Mouse (Mus musculus) frontal cortex, postnatal 36 days (tissue): Measurements from ENCODE around the gene Rfx8.

Experiments used
- DNase-seq, 2 experiments: peaks; one replicate each; pipeline ENCODE4 v3.0.0; 2022; ENCODE audit warnings: low spot score in 2 of 2

Gene Rfx8

DNA sequence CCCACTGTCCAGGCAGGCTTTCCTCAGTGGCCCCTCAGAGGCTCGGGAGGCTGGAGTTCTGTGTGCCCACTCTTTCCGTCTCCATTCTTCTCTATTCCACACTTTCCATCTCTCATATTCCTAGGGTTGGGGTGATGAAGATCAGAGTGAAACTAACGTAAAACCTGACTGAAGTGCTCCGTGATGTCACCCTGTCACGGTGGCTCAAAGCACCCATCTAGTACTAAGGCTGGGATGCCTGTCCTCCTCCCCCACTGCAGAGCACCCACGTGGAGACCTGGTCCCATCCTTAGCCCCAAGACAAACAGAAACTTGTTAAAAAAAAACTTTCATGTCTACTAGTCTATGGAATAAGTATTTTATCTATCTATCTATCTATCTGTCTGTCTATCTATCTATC lies 14.1 kb upstream of the Rfx8 start:
- DNase-seq, result no peak

DNA sequence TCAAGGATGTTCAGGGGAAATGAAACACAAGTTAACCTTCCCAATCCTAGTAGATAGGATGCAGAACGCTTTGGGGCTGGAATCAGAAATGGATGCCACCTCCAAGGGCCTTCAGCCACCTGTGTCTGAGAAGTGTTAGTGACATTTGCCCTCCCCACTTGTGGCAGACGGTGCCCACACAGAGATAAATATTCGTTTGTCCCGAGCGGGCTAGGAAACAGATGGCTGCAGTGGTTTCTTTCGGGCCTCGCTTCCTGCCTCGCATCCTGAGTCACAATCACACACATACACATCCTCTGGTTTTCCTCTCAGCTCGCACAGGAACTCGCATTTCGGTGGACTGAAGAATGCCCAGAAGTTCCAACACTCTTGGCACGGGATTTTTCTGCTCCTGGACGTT lies 13.5 kb upstream of the Rfx8 start:
- no peak for DNase-seq

DNA sequence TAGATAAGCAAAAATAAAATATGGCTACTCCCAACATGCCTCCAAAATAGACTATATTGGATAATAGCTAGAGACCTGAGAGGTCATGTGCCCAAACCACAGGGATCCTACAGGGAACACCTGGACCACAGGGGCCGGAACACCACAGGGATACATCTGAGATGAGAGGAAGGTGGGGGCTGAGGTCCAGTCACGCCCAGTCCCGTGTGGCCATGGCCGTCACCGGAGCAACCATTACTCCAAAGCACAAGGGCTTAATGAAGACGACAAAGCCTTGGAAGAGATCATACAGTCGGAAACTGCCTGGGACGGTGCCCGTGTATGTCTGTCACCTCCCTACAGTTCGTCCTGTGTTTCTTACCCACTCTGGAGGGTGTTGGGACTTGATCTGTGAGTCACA lies 13.1 kb upstream of the Rfx8 start:
- no peak for DNase-seq

DNA sequence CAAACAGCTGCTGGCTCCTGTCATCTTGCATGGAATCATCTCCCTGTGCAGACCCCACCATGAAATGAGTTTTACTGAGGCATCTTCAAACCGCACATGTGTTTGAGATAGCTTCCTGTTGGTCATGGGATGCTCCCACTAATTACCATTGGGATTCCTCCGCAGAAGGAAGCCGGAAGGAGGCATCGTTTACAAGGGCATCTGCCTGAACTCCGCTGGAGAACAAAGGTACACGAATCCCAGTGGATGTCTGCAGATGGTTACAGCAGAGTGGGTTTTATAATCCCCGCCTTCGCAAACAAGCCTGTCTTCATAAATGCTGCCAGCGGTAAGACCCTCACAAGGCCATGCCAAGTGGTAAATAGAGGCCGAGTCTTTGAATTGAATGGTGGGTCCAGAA lies 11.3 kb upstream of the Rfx8 start:
- DNase-seq, result no peak

DNA sequence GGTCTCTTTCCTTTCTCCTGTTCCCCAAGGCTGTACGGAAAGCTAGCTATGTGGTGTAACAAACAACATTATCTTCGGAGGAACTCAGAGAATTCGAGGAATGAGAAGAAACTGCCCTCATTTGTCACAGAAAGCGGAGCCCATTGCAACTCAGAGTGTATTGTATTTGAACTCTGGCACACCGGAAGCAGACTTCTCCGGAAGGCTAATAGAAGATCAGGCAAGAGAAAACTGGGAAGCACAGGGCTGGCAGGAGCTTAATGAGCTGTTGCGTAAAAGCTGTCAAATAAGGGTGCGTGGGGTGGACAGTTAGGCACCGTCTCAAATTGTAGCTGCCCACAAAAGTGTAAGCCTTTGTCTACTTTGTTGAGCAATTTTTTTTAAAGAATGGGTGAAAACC lies 10.7 kb upstream of the Rfx8 start:
- DNase-seq, result no peak

DNA sequence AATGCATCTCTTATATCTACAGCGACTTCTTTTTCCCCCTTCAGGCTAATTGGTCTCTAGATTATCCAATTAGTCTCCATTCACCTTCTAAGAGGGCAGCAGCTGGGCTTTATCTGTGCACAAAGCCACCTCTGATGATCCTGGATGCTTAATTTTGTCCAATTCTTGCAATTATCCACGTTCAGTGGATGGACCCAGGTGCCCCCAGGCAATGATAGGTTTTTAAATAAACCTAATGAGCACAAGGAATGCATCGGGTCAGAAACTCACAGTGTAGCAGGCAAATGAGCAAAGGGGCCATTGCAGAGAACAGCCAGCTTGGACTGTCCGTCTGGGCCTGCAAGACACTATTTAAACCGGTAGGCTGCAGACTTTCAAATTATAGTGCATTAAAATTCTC lies 10.1 kb upstream of the Rfx8 start:
- DNase-seq, result no peak

DNA sequence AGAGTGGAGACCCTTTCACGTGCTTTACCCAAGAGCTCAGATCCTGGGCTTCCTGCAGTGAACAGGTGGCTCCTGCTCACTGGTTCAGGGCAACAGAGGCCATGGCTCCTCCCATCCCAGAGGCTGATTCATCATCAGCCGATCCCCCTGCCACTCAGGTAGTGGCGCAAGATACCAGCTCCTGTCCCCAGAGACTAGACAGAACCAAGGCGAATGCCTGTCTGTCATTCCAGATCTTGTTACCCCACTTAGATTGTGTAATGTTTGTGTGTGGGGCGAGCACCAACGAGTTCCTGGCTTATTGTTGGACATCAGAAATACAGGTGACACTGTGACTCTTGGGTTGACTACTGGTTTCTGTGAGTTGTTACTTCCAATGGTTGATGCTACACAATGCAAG lies 9.1 kb upstream of the Rfx8 start:
- no peak for DNase-seq

DNA sequence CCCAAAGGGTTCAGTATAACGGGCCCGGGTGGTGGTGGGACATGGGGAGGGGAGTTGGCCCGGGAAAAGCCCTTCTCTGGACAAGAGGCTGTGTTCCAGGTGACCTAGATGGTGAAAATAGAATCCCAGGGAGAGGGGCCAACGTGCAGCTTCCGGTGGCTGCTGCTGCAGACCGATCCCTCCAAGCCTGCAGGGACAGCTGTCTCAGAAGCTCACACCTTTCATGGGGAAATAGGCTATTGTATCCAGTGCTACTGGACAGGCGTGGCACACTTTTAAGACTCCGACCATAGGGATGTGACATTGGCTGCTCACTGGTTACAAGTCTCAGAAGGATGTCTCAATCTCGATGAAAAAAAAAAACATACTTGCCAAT lies 542 bp upstream of the Rfx8 start:
- DNase-seq, result no peak

DNA sequence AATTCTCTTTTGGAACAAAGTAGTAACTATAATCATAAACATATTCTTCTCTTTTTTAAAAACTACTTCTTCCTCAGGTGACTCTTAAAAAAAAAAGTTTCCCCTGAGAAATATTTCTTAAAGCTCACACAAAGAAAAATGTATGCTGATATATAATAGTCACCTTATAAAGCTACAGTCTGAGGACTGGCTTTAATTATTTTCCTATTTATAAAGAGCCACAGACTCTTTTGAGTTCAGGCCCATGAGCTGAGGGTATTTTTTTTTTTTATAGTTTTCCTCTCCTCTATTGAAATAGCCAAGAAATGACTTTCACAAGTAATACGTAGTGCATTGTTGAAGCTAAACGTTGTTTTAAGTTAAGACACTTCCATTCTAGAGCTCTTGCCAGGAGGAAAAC lies 611 bp downstream of the Rfx8 start:
- no peak for DNase-seq

DNA sequence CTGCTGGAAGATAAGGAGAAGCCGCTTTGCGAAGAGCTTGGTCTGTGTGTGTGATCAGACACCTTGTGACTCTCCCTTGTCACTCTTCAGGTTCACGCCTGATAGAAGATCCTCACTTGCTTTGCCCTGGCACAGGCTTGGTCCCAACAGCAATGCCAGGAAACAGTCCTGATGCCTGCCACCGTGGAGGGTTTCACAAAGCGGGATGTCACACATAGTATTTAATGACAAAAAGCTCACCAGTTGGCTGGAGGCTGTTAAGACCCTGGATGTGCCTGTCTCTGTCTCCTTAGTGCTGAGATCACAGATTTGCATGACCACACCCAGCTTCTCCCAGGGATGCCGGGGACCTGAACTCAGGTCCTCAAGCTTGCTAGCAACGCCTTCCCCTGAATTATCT lies 5.2 kb downstream of the Rfx8 start:
- DNase-seq, result no peak

DNA sequence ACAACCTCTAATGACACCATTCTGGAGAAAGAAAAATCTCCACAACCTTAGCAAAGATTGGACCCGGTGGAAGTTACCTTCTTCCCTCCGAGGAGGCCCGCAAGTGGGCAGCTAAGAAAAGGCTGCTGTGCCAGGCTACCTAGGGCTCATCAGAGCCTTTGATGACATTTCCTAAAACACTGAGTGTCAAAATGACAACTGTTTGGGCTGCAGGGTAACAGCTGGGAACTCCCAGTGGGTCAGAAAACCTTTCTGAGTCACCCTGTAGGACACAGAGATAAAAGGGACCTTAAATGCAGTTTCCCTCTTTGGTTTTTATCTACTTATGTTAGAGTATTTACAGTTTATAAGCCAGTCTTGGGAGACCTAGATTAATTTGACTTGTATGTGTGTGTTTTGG lies 6.1 kb downstream of the Rfx8 start:
- no peak for DNase-seq

DNA sequence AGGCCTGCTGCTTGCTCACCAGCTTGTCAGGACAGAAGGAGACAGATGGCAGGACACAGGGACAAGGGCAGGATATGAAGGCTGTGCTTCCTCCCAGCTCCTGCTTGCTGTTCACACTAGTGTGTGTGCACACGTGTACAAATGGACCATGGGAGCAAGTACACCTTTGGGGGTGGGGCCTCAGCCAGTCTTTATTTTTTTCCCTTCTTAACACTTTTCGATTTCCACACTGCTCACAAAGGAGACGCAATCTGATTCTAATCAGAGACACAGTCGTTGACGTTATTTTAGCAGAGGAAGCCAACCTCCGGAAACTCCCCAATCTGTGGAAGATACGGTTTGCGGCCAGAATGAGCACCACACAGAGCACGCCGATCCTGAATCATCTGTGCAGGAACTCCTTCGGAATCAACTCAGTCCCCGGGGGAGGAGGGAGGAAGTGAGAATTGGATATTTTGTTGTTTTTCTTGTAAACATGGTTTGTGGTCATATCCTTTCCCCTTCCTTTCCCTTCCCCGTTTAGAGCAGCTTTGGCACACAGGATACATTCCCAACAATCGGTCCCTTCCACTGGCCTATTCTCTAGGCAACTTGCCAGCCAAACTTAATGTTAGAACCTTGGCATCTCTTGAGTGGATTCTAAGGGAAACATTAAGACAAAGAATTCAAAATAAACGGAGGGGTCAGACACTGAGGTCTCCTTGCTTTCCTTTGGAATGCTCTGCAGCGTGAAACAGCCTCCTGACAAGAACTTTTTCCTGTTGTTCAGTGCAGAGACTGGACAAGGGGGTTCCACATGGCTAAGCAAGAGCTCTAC lies 6.7 kb downstream of the Rfx8 start:
- DNase-seq, result no peak

DNA sequence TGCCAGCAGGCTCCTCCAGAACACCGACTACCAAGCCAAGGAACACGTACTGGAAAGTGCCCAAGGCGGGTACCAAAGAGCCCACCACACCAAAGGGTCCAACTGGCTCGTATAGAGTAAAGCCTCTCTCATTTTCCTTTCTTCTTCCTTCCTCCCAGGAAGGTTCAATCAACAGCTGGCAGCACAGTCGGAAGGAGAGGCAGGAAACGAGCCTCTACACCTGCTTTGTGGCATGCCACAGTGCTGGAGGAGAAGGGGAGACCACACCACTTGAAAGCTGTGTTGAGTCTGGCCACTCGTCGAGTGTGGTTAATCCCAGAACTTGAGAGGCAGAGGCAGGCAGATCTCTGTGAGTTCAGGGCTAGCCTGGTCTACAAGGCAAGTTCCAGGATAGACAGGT lies 7.5 kb downstream of the Rfx8 start:
- DNase-seq, result no peak

DNA sequence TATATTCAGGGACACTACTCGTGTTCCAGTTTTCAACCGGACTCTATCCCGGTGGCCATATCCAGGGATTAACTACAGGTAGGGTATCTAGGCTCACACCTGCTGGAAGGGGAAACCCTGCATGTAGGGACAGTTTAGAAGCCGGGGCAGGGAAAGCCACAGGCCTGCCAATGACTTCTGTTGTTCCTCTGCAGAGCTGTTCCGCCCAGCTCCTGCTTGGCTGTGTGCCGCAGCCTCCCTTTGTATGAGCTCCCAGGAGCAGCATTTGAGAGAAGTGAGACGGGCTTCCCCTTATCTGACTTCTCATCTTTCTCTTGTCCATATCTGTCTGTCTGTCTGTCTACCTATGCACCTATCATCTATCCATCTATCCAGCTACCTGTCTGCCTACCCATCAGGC lies 8.5 kb downstream of the Rfx8 start:
- no peak for DNase-seq

DNA sequence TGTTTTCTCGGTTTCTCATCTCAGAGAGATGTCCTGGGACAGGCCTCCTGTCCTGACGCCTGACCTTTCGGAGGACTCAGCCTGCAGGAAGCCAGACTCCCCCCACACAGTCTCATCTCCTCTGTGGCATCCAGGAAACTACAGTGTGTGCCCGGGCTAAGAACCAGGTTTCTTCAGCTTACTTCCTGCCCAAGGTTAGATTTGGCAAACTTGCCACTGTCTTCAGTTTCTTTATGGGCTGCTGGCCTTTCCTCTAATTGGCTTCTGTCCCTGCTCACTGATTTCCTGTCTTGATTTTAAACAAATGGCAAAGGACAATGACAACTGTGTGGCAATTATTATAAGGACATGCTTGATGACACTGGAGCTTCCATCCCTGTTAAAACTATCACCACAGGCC lies 10.2 kb downstream of the Rfx8 start:
- DNase-seq, result no peak

DNA sequence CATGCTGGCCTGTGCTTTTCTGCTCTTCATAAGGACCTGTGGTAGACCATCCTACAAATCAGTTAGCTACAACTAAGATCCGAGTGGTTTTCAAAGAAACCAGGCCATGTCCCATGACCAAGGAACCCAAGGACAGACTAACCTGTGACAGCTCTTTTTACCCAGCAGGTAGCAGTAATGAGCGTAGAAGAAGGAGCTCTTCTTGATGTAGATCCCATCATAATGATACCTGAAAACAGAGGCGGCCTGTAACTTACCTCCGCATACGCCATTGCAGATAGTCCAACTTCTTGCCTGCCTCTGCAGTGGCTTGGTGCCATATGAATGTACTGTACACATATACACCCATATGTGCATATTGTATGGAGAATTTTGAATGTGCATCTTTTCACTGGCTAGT lies 10.8 kb downstream of the Rfx8 start:
- no peak for DNase-seq

DNA sequence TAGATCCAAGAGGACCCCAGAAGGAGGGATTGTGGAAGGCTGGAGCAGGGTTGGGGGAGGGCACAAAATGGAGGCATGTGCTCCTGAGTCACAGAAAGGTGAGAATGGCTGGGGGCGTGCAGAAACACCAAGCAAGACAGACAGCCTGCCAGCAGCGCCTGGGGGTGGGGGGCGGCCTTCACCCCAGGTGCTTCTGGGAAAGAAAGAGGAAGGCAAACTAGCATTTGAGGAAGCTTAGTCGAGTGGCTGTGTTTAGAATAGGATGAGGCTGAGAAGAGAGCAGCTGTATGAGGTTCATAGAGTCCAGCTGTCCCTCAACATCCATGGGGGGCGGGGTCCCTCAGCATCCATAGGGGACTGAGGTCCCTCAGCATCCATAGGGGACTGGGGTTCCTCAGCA lies 12.0 kb downstream of the Rfx8 start:
- DNase-seq, result no peak

DNA sequence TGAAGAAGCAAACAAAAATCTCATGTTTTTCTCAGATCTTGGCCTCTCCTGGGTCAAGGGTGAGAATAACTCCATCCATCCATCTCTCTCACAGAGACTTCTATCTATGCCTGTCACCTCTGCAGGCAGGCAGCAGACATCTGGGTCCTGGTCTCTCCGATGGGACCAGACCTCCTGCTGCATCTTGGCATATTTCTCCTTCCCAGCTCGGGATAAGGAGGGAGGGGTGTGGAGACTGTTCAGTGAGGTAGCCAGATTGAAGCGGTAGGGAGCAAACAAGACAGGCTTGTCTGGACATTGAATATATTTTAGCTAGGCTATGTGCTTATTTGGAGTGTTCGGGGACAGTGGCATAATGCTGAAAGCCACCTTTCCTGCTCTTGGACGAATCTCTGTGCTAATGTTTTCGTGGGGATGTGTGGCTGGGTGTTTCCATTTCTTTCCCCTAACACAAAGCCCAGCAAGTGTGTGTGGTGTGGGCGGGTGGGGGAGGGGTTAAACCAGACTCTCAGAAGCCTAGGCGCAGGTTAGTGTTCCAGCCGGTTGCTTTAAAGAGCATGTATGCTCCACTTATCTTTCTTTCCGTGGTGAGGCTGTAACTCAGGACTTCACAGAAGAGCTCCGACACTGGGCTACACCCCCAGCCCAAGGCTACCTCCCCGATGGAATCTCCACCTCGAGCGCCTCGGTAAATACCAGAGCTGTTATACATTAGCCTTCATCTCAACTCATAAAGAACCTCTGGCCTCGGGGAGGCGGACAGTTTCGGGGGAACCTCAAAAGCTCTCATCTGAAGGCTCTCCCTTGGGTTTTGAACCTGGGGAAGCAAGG lies 18.4 kb downstream of the Rfx8 start:
- DNase-seq, result no peak

DNA sequence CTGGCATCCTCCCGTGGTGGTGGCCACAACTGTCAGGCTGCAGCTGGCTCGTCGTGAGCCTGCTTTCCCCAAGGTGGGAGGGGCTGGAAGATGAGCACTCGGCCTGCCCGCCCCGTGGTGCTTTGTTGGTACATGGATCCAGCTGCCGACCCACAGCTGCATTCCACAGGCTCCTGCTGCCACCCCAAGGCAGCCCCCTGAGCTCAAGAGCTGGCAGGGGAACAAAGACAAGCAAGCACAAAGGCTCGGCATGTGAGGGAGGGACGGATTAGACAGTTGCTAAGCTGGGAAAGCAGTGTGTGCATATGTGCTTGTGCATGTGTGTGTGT lies 19.6 kb downstream of the Rfx8 start:
- DNase-seq, result no peak

DNA sequence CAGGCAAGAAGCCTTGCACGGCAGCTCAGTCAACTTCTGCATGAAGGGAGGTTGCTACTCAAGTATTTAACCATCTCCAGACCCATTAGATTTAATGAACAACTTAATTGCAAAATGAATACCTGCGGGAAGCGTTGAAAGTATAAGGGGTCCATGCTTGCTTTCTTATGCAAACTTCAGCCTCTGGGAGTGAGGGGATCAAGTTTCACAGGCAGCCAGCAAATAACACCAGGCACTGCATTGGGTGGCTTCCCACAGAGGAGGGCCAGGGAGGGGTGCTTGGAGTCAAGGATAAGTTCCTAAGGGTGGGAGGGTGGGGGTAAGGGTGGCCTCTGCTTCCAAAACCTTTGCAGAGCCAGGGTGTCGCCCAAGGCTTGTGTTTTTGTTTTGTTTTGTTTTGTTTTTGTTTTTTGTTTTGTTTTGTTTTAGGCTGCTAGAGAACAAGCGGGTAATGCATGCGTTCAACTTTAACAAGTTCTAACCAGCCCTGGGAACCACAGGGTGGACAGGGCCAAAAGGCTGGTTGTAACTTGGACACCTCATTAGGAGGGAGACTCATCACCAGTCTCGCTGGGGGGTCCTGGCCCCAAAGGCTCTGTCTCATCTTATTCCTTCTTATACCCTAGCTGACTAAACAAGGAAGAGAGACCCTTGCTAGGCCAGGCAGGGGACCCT lies 20.1 kb downstream of the Rfx8 start:
- DNase-seq, result no peak

DNA sequence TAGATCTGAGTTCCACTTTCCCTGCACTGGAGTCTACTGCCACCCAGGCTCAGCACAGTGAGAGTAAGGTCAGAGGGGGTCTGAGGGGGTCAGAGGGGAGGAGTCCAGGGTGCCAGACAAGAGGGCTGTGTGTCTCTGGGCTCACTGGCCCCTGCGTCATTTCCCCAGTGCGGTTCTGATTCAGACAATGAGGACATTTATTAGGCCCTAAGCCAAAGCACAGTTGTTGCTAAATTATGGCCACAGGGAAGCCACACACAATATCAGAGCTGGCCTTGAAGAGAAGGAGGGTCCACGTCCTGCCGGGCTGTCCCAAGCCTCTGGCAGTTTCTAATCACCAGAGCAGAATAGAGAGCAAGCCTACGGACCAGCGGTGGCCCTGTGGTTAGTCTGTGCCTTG lies 22.3 kb downstream of the Rfx8 start:
- DNase-seq, result no peak

DNA sequence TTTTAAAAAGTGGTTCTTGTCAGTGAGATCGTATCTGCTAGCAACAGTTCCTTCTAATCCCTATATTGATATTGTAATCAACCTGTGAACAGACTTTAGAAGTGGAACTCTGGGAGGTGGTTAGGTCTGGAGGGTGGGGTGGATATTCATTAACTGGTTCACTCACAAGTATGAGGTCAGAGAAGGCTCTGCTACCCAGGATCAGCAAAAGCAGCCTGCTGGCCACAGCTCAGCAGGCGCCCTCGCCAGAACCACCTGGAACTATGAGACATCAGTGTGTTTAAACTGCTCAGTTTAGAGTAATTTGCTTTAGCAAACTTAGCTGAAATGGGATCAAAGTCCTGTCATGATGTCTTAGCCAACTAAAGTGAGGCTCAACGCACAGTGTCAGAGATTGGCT lies 25.6 kb downstream of the Rfx8 start:
- DNase-seq, result no peak

DNA sequence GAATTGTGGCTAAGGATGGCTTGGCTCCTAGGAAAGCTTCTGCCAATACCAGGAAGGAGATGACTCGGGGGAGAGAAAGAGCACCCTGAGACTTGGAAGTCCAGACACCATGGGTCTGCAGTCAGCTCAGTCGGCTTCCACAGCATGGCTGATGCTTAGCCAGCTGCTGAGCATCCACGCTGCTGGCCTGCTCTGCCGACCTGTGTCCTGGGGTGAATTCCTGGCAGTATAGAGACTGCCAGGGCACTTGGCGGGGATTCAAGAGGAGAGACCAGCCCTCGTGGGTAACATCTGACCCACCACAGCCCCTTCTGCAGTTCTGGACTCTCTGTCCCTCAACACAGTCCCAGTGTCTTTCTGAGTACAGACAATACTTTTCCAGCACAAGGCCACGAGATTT lies 26.0 kb downstream of the Rfx8 start:
- DNase-seq, result no peak
